In the genomic region with DNA sequence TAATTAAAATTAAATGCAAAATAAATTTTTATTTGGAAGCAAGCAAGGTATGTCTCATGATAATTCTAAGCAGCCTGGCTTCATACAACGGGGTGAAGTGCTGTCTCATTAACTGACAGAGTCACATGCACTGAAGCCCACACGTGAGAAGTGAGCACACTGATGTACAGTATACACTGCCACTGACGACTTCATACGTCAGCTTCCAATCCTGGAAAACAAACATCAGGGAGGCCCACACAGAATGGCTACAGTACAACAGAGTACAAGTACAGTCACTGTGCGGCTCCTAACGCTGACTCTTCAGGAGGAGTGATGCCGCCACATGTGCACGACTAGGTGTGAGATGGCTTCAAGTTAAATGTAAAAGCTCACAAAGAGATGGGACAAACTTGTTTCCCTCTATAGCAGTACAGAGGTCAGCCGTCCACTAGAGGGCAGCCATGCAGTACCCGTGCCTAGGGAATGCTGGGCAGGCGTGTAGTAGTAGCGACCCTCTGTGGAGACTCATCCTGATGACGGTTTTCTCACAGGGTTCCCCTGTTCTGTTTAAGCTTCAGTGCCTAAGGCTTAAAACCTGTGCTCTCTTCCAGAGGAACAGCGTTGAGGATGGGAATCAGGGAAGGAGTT, we compare ENCODE assay signal across 8 mouse cellular contexts. TPM values are rescaled to one million over a fixed set of nuclear protein-coding genes. Genes with fewer than 3 reads are reported as not detected.
DNase-seq lines count a peak whose midpoint lies in the region; ATAC-seq and TF ChIP-seq lines count a peak whose summit lies in the region.

No protein-coding gene starts in this region.

- H3K27ac ChIP-seq in embryonic fibroblast, embryonic 13.5 days (ENCODE audit: insufficient read depth, low read length), result no peak overlapping the region
- no peak overlapping the region for H3K27ac ChIP-seq in heart, embryonic 10.5 days

- WGBS in heart, embryonic 10.5 days, result 26% methylated on average over 14 of the region's 14 CpGs

- ATAC-seq in monocyte, adult 5-6 weeks (replicated peaks; ENCODE audit: insufficient number of reproducible peaks, low FRiP score, low TSS enrichment, poor library complexity, severe bottlenecking), result peak; percentile 88

- DNase-seq in A20 (ENCODE audit: low read depth, low spot score) (peak; percentile 81), liver (peak; percentile 86)
- DNase-seq in adrenal gland, postnatal 4 days (ENCODE audit: low spot score in 2 of 2), result peak; percentile 16 to 58
- DNase-seq in heart, embryonic 10.5 days (ENCODE audit: low spot score), result peak; percentile 90
- DNase-seq in kidney, adult 9 months, result peak; percentile 74
- peak; percentile 77 to 88 for DNase-seq in spleen, postnatal 4 days (ENCODE audit: low spot score in 2 of 2)

- H3K4me3 ChIP-seq in embryonic fibroblast, embryonic 13.5 days (ENCODE audit: insufficient read depth, low read length), result no peak overlapping the region
- H3K4me3 ChIP-seq in heart, embryonic 10.5 days, result no peak overlapping the region

- TF ChIP-seq CTCF in embryonic fibroblast, embryonic 13.5 days (IDR thresholded peaks at IDR 0.05; ENCODE audit: borderline replicate concordance, insufficient read depth, low read length), result peak; percentile 97

- H3K36me3 ChIP-seq in heart, embryonic 10.5 days, result peaks cover 32% of the 10 kb centered on the region

- TF ChIP-seq POLR2A in embryonic fibroblast, embryonic 13.5 days (IDR thresholded peaks at IDR 0.05; ENCODE audit: low read depth, low read length), result no peak

- H3K4me1 ChIP-seq in embryonic fibroblast, embryonic 13.5 days (ENCODE audit: control insufficient read depth, insufficient read depth, low read length), result peaks cover 3% of the 10 kb centered on the region; the same call in 1 of the 2 replicates
- H3K4me1 ChIP-seq in heart, embryonic 10.5 days, result peaks cover 3% of the 10 kb centered on the region; the same call in 1 of the 2 replicates

- H3K27me3 ChIP-seq in heart, embryonic 10.5 days (ENCODE audit: insufficient read depth, poor library complexity, severe bottlenecking), result no peaks in the 10 kb centered on the region

- H3K9me3 ChIP-seq in heart, embryonic 10.5 days, result no peaks in the 10 kb centered on the region

RNA-seq across cellular contexts. Expression of gene Donson, which starts 6.0 kb away (rescaled TPM):
- total RNA-seq in adrenal gland, postnatal 4 days (2021), result 10 to 100 TPM; 15.0 to 21.0 TPM
- 13.8 and 25.6 TPM in 2 replicates for polyA plus RNA-seq in embryonic fibroblast, embryonic 13.5 days (2011; ENCODE audit: insufficient read length, low read depth, missing spikeins)
- 20.7 and 30.3 TPM in 2 replicates for polyA plus RNA-seq in heart, embryonic 10.5 days (2016; fragmentation: Nextera tagmentation; extraction: Ambion mirVana)
- 44.3 to 63.9 TPM (median 50.9 TPM) in 3 replicates for total RNA-seq in monocyte, adult 5-6 weeks (2017)

RNA-seq across cellular contexts. Expression of gene Cryzl1, which starts 34.2 kb away (rescaled TPM):
- total RNA-seq in adrenal gland, postnatal 4 days (2021), result 10 to 100 TPM; 61.0 to 67.9 TPM
- polyA plus RNA-seq in embryonic fibroblast, embryonic 13.5 days (2011; ENCODE audit: insufficient read length, low read depth, missing spikeins), result 63.6 and 68.6 TPM in 2 replicates
- polyA plus RNA-seq in heart, embryonic 10.5 days (2016; fragmentation: Nextera tagmentation; extraction: Ambion mirVana), result 58.0 and 60.3 TPM in 2 replicates
- 77.1 to 114 TPM (median 103 TPM) in 3 replicates for total RNA-seq in monocyte, adult 5-6 weeks (2017)

RNA-seq across cellular contexts. Expression of gene Itsn1, which starts 34.5 kb away (rescaled TPM):
- total RNA-seq in adrenal gland, postnatal 4 days (2021), result 10 to 100 TPM; 54.5 to 59.7 TPM
- 108 and 136 TPM in 2 replicates for polyA plus RNA-seq in embryonic fibroblast, embryonic 13.5 days (2011; ENCODE audit: insufficient read length, low read depth, missing spikeins)
- 26.0 and 26.5 TPM in 2 replicates for polyA plus RNA-seq in heart, embryonic 10.5 days (2016; fragmentation: Nextera tagmentation; extraction: Ambion mirVana)
- total RNA-seq in monocyte, adult 5-6 weeks (2017), result 17.6 to 27.7 TPM (median 24.7 TPM) in 3 replicates

RNA-seq across cellular contexts. Expression of gene Son, which starts 47.3 kb away (rescaled TPM):
- total RNA-seq in adrenal gland, postnatal 4 days (2021), result 100 to 1,000 TPM; 265 to 299 TPM
- polyA plus RNA-seq in embryonic fibroblast, embryonic 13.5 days (2011; ENCODE audit: insufficient read length, low read depth, missing spikeins), result 220 and 242 TPM in 2 replicates
- polyA plus RNA-seq in heart, embryonic 10.5 days (2016; fragmentation: Nextera tagmentation; extraction: Ambion mirVana), result 79.3 and 93.6 TPM in 2 replicates
- total RNA-seq in monocyte, adult 5-6 weeks (2017), result 374 to 473 TPM (median 406 TPM) in 3 replicates

RNA-seq across cellular contexts. Expression of gene Gart, which starts 47.8 kb away (rescaled TPM):
- total RNA-seq in adrenal gland, postnatal 4 days (2021), result 100 to 1,000 TPM; 117 to 118 TPM
- 68.2 and 80.0 TPM in 2 replicates for polyA plus RNA-seq in embryonic fibroblast, embryonic 13.5 days (2011; ENCODE audit: insufficient read length, low read depth, missing spikeins)
- polyA plus RNA-seq in heart, embryonic 10.5 days (2016; fragmentation: Nextera tagmentation; extraction: Ambion mirVana), result 125 and 144 TPM in 2 replicates
- 45.6 to 47.6 TPM (median 47.0 TPM) in 3 replicates for total RNA-seq in monocyte, adult 5-6 weeks (2017)

Comparison
In these comparisons a context has a peak if more than half of its experiments do, and no peak if none do; other contexts are left out.
1. DNase-seq: peak in every context shown above with its lines; median percentile 90 in heart, embryonic 10.5 days; 86 in liver; 82 in spleen, postnatal 4 days; 81 in A20; 74 in kidney, adult 9 months; 37 in adrenal gland, postnatal 4 days.